Mouse (Mus musculus) embryonic facial prominence, embryonic 11.5 days (tissue): Measurements from ENCODE around the gene Nynrin. TPM values are rescaled to one million over a fixed set of nuclear protein-coding genes. Genes with fewer than 3 reads are reported as not detected.

Source experiments
- ATAC-seq: fragments of 200-750 bp; cut with Nextera tagmentation; replicated peaks from 2 replicates; pipeline ENCODE4 v1.8.0; 2017; ENCODE audit warnings: low read depth; ENCODE audit not compliant: insufficient number of reproducible peaks, low FRiP score, low TSS enrichment
- DNase-seq: peaks from one replicate; pipeline ENCODE4 v3.0.0-alpha.2; 2015; ENCODE audit warnings: low spot score
- H3K27ac ChIP-seq: fragments of 300-500 bp; sonication (generic); replicated peaks from 2 replicates; pipeline ENCODE4 v1.5.1; 2014; ENCODE audit warnings: mild to moderate bottlenecking, low read depth, low read length, control low read depth
- H3K27me3 ChIP-seq: fragments of 300-500 bp; sonication (generic); 2 replicates; pipeline ENCODE4 v1.6.1; 2014; ENCODE audit warnings: mild to moderate bottlenecking, low read length, moderate library complexity, mixed read lengths; ENCODE audit not compliant: control insufficient read depth, insufficient read depth
- H3K36me3 ChIP-seq: fragments of 300-500 bp; sonication (generic); replicated peaks from 2 replicates; pipeline ENCODE4 v1.6.1; 2014; ENCODE audit warnings: low read depth, mild to moderate bottlenecking, low read length, moderate library complexity, mixed read lengths; ENCODE audit not compliant: control insufficient read depth, insufficient read depth
- H3K4me1 ChIP-seq: fragments of 300-500 bp; sonication (generic); 2 replicates; pipeline ENCODE4 v1.6.1; 2014; ENCODE audit warnings: low read length, mixed read lengths; ENCODE audit not compliant: control insufficient read depth, insufficient read depth
- H3K4me2 ChIP-seq: fragments of 300-500 bp; sonication (generic); 2 replicates; pipeline ENCODE4 v1.6.1; 2014; ENCODE audit warnings: low read depth, mild to moderate bottlenecking, control low read depth, low read length, moderate library complexity
- H3K4me3 ChIP-seq: fragments of 300-500 bp; sonication (generic); 2 replicates; pipeline ENCODE4 v1.5.1; 2014; ENCODE audit warnings: low read depth, low read length, control low read depth
- H3K9ac ChIP-seq: fragments of 300-500 bp; sonication (generic); replicated peaks from 2 replicates; pipeline ENCODE4 v1.6.1; 2014; ENCODE audit warnings: mild to moderate bottlenecking, control low read depth, low read length
- H3K9me3 ChIP-seq: fragments of 300-500 bp; sonication (generic); replicated peaks from 2 replicates; pipeline ENCODE4 v1.6.1; 2016; ENCODE audit warnings: mild to moderate bottlenecking, low read length, inconsistent platforms, mixed read lengths; ENCODE audit not compliant: control insufficient read depth
- WGBS: fragments of 180-500 bp; shearing (Covaris S2); extraction: QIAGEN DNeasy Blood & Tissue Kit; methylation state at CpG from one replicate; pipeline ENCODE4 v1.1.7; 2014; 5-methylcytosine and 5-hydroxymethylcytosine counted together
- polyA plus RNA-seq: library from polyadenylated mRNA; unstranded; fragments of >200 nt; fragmentation: Nextera tagmentation; extraction: Ambion mirVana; gene quantifications from 2 replicates; pipeline ENCODE4 v1.2.1, GENCODE M21; 2014

The Nynrin gene
- polyA plus RNA-seq, 1 experiment from 2014 or later = 13.6 TPM

- Histone ChIP-seq H3K9ac (peak overlapping the region; percentile 67), H3K36me3 (no peaks in the 10 kb centered on the region), H3K9me3 (no peaks in the 10 kb centered on the region), H3K27ac (peak overlapping the region; percentile 99), H3K4me3 (peak overlapping the region; percentile 87), H3K27me3 (no peaks in the 10 kb centered on the region), H3K4me2 (peak overlapping the region; percentile 94), H3K4me1 (peaks cover 6% of the 10 kb centered on the region; the same call in 1 of the 2 replicates)
- ATAC-seq = no peak
- under 1% methylated on average over 10 of the region's 10 CpGs for WGBS
- DNase-seq = peak; percentile 75
Measured at GRCm38 (mm10) chr14:55824001-55824480, 29.8 kb upstream of the Nynrin start.

GRCm38 (mm10) chr14:55824481-55825215, 29.2 kb upstream of the Nynrin start:
- no peaks in the 10 kb centered on the region for H3K27me3 ChIP-seq
- peak overlapping the region; percentile 87 for H3K4me3 ChIP-seq
- peak overlapping the region; percentile 99 for H3K27ac ChIP-seq
- 0% methylated on average over 31 of the region's 32 CpGs for WGBS
- peak overlapping the region; percentile 69 for H3K9ac ChIP-seq
- H3K9me3 ChIP-seq = no peaks in the 10 kb centered on the region
- peaks cover 6% of the 10 kb centered on the region; the same call in 1 of the 2 replicates for H3K4me1 ChIP-seq
- H3K36me3 ChIP-seq = no peaks in the 10 kb centered on the region; the same call in 1 of the 2 replicates
- peak; percentile 88 for DNase-seq
- H3K4me2 ChIP-seq = peak overlapping the region; percentile 94
- ATAC-seq = peak; percentile 9

GRCm38 (mm10) chr14:55825216-55826051, 28.4 kb upstream of the Nynrin start:
- no peaks in the 10 kb centered on the region for H3K9me3 ChIP-seq
- WGBS = under 1% methylated on average over 31 of the region's 37 CpGs
- H3K27ac ChIP-seq = peak overlapping the region; percentile 99
- peaks cover 6% of the 10 kb centered on the region for H3K36me3 ChIP-seq
- H3K4me3 ChIP-seq = peak overlapping the region; percentile 87
- no peaks in the 10 kb centered on the region for H3K27me3 ChIP-seq
- peak overlapping the region; percentile 69 for H3K9ac ChIP-seq
- ATAC-seq (peak; percentile 4; the same call in 1 of the 2 replicates), DNase-seq (peak; percentile 80)
- H3K4me1 ChIP-seq = peaks cover 6% of the 10 kb centered on the region; the same call in 1 of the 2 replicates
- H3K4me2 ChIP-seq = peak overlapping the region; percentile 94

GRCm38 (mm10) chr14:55826142-55826541, 27.7 kb upstream of the Nynrin start:
- peak overlapping the region; percentile 99 for H3K27ac ChIP-seq
- peak overlapping the region; percentile 94 for H3K4me2 ChIP-seq
- peaks cover 10% of the 10 kb centered on the region for H3K36me3 ChIP-seq
- peak overlapping the region; percentile 69 for H3K9ac ChIP-seq
- DNase-seq = no peak
- 2% methylated on average over 15 of the region's 15 CpGs for WGBS
- H3K27me3 ChIP-seq = no peaks in the 10 kb centered on the region
- H3K4me1 ChIP-seq = peaks cover 6% of the 10 kb centered on the region; the same call in 1 of the 2 replicates
- no peak for ATAC-seq
- H3K4me3 ChIP-seq = peak overlapping the region; percentile 87
- no peaks in the 10 kb centered on the region for H3K9me3 ChIP-seq

GRCm38 (mm10) chr14:55826551-55827340, 27.1 kb upstream of the Nynrin start:
- Histone ChIP-seq H3K4me2 (peak overlapping the region; percentile 94), H3K9me3 (no peaks in the 10 kb centered on the region), H3K27me3 (no peaks in the 10 kb centered on the region), H3K4me3 (peak overlapping the region; percentile 87), H3K36me3 (peaks cover 10% of the 10 kb centered on the region), H3K4me1 (peaks cover 6% of the 10 kb centered on the region; the same call in 1 of the 2 replicates), H3K27ac (peak overlapping the region; percentile 99; the same call in 1 of the 2 replicates), H3K9ac (peak overlapping the region; percentile 69)
- 5% methylated on average over 41 of the region's 41 CpGs for WGBS
- DNase-seq = peak; percentile 39
- no peak for ATAC-seq

- Histone ChIP-seq H3K9ac (no peak overlapping the region), H3K4me1 (peaks cover 6% of the 10 kb centered on the region; the same call in 1 of the 2 replicates), H3K27me3 (no peaks in the 10 kb centered on the region), H3K4me2 (peak overlapping the region; percentile 6), H3K27ac (no peak overlapping the region), H3K36me3 (peaks cover 10% of the 10 kb centered on the region), H3K9me3 (no peaks in the 10 kb centered on the region), H3K4me3 (no peak overlapping the region)
- WGBS = 32% methylated on average over 3 of the region's 3 CpGs
- no peak for ATAC-seq
- no peak for DNase-seq
Measured at GRCm38 (mm10) chr14:55828716-55829263, 25.0 kb upstream of the Nynrin start.

- H3K4me3 ChIP-seq = no peak overlapping the region
- 88% methylated on average over 16 of the region's 16 CpGs for WGBS
Measured at GRCm38 (mm10) chr14:55829854-55830253, 24.0 kb upstream of the Nynrin start.

More at GRCm38 (mm10) chr14:55829854-55830253, 24.0 kb upstream of the Nynrin start:
- H3K9me3 ChIP-seq = no peaks in the 10 kb centered on the region
- H3K4me2 ChIP-seq = no peak overlapping the region
- peaks cover 10% of the 10 kb centered on the region for H3K36me3 ChIP-seq
- no peak overlapping the region for H3K27ac ChIP-seq
- no peak for ATAC-seq
- H3K9ac ChIP-seq = no peak overlapping the region
- H3K27me3 ChIP-seq = no peaks in the 10 kb centered on the region
- DNase-seq = no peak
- H3K4me1 ChIP-seq = peaks cover 6% of the 10 kb centered on the region; the same call in 1 of the 2 replicates
